Mouse (Mus musculus): ENCODE data around the gene Gpsm3.
A peak's percentile ranks its signal among the peaks of the same experiment; 100 is the strongest.
"Not testable (repeated sequence)": the region's sequence is repeated elsewhere in the genome, so short reads cannot be mapped to it uniquely, and the experiment has no call there.

The Gpsm3 gene

DNA sequence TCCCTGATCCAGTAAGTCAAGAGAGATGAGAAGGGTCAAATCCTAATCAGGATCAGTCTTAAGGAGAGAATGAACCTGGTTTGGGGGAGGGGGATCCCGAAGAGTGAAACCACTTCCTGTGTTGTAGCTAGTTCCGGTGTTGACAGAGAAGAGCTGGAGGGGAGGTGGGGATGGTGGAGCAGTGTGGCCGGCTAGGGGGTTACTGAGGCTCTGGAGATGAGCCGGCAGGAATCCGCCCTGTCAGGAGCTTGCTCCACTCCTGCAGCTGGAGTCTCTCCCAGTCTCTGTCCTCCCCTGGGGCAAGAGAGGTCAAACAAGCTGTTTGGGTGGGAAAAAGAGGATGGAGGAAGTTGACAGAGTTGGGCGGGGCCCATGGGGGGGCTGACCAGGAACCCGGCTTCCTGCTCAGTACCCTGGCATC is at the start of gene Gpsm3:
TSS of gene Gpsm3 (plus strand) at position 126 of the 421 bp plus-strand sequence.
- peaks cover 4% of the 10 kb centered on the region for H3K36me3 ChIP-seq (ENCODE audit: control insufficient read depth, insufficient read depth, low read length, poor library complexity, severe bottlenecking)
- 0 out of 2 replicates have a peak, but pooled peaks cover 2% of the 10 kb centered on the region for H3K27me3 ChIP-seq (ENCODE audit: control insufficient read depth, insufficient read depth, low read length, poor library complexity, severe bottlenecking)
- DNase-seq (ENCODE audit: low read depth, low spot score), result peak; percentile 58

DNA sequence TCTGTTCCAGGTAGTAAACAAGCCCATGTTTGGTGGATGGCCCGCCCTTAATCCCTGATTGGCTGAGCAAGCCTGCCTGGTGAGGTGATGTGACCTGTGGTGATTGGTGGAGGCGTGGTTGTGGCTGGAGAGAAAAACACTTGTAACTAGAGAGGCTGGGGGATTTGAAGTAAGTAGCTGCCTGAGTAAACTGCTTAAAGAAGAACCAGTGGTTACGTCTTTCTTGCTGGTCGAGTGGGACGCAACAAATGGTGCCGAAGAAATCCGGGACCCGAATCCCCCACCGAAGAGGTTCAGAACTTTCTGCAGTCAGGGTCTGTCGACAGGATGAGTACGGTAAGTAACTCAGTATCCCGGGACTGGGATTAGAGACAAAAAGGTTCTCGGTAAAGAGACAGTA is 46.0 kb upstream of the Gpsm3 start:
- not testable (repeated sequence) for DNase-seq (ENCODE audit: low read depth, low spot score); H3K36me3 ChIP-seq (ENCODE audit: control insufficient read depth, insufficient read depth, low read length, poor library complexity, severe bottlenecking); H3K27me3 ChIP-seq (ENCODE audit: control insufficient read depth, insufficient read depth, low read length, poor library complexity, severe bottlenecking)

DNA sequence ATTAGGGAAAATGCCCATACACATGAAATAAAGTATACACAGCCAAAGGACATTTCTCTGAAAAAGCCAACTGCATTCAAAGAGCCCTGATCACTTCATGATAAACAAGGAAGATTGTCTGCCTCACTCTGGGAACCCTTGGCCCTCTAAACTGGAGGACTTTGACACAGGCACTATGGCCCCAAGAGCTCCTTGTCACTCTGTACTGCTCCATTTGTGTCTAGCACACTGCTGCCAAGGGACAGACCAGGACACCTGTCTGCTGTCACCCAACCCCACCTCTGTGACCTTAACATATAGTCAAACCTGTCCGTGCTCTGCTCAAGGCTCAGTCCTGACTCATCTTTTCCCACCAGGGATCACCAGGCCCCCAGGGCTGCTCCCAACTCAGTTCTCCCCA is 42.8 kb upstream of the Gpsm3 start:
- Histone ChIP-seq H3K27me3 (ENCODE audit: control insufficient read depth, insufficient read depth, low read length, poor library complexity, severe bottlenecking) (no peaks in the 10 kb centered on the region), H3K36me3 (ENCODE audit: control insufficient read depth, insufficient read depth, low read length, poor library complexity, severe bottlenecking) (no peaks in the 10 kb centered on the region)
- DNase-seq (ENCODE audit: low read depth, low spot score), result no peak

DNA sequence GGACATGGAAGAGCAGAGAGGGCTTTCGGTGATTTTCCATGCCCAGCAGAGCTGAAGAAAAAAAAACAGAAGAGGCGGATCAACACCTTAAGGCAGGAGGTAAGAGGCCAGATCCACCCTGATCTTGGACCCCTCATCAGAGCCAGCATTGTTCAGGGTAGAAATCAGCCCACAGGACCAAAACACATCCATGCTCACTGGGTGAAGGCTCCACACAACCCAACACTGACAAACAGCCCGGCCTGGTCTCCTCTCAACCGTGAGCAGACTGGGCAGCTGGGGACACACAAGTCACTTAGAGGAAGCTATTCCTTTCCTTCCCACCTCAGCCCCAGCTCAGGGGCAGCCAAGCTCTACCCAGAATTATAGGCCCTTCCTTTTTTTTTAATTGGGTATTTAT is 42.0 kb upstream of the Gpsm3 start:
- no peaks in the 10 kb centered on the region for H3K36me3 ChIP-seq (ENCODE audit: control insufficient read depth, insufficient read depth, low read length, poor library complexity, severe bottlenecking)
- DNase-seq (ENCODE audit: low read depth, low spot score), result no peak
- H3K27me3 ChIP-seq (ENCODE audit: control insufficient read depth, insufficient read depth, low read length, poor library complexity, severe bottlenecking), result no peaks in the 10 kb centered on the region

DNA sequence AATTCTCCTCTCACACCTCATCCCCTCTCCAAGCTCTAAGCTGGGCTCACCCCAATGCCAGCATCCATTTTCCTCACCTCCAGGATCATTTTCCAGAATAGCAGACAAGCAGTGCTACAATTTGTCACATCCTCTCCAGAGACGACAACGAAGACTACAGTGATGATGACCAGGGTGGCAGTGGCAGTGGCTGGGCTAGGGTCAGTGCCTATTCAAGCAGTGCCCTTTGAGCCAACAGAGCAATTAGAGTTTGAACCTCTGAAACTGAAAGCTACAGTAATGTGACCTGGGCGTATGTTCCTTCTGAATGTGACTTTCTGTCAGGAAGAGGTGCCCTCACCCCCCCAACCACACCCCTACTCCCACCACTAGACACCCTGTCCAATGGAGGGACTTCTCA is 40.5 kb upstream of the Gpsm3 start:
- H3K27me3 ChIP-seq (ENCODE audit: control insufficient read depth, insufficient read depth, low read length, poor library complexity, severe bottlenecking), result no peaks in the 10 kb centered on the region
- no peak for DNase-seq (ENCODE audit: low read depth, low spot score)

DNA sequence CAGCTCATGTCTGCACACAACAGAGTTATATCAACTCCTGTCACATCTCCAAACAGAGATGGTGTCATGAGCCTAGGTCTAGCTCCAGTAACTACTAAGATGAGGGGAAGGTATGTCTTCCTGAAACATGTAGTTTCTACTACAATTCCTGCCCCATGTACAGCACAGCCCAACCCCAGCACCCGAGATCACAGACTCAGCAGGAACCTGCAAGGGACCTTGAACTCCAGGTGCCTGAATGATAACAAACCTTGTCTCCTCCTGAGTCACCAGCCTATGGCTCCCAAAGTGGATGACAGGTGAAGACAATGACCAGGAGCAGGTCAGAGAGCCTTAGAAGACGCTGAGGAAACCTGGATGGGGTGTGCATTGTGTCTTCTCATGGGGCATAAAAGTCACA is 39.8 kb upstream of the Gpsm3 start:
- Histone ChIP-seq H3K27me3 (ENCODE audit: control insufficient read depth, insufficient read depth, low read length, poor library complexity, severe bottlenecking) (no peaks in the 10 kb centered on the region), H3K36me3 (ENCODE audit: control insufficient read depth, insufficient read depth, low read length, poor library complexity, severe bottlenecking) (no peaks in the 10 kb centered on the region)
- no peak for DNase-seq (ENCODE audit: low read depth, low spot score)

More for the DNA sequence above, 40.5 kb upstream of the Gpsm3 start:
- H3K36me3 ChIP-seq (ENCODE audit: control insufficient read depth, insufficient read depth, low read length, poor library complexity, severe bottlenecking), result no peaks in the 10 kb centered on the region

DNA sequence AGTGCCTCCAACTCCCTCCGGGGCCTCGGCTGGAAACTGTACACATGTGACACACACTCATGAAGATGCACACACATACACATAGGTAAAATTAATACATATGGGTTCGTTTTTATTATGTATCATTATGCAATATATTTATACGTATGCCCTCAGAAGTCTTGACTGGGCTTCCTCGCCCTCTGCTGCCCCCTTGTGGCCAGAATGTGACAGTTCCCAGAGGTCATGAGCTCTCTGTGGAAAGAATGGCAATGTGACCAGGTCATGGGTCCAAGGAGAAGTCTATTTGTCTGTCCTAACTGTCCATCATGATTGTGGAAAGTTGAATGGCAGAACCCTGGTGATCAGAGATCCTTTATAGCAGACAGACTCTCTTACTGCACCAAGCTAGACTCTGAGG is 34.1 kb upstream of the Gpsm3 start:
- peak; percentile 89 for DNase-seq (ENCODE audit: low read depth, low spot score)
- no peaks in the 10 kb centered on the region for H3K27me3 ChIP-seq (ENCODE audit: control insufficient read depth, insufficient read depth, low read length, poor library complexity, severe bottlenecking)
- no peaks in the 10 kb centered on the region for H3K36me3 ChIP-seq (ENCODE audit: control insufficient read depth, insufficient read depth, low read length, poor library complexity, severe bottlenecking)

DNA sequence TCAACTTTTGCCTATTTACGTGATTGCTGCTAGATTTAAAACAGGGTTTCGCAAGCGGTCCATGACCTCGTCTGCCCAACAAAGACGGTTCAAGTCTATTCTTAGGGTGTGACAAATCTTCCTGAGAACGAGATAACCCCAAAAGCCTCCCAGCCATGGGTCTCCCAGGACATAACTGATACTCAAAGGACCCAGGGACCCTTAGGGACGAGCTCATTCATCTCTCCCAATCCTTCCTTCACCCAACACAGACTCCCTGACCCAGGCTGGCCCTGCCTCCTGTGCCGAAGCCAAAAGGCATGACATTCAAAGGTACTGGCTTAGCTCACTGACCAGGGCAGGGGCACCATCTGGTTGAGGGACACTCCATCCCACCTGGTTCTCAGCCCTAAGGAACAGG is 33.2 kb upstream of the Gpsm3 start:
- Histone ChIP-seq H3K36me3 (ENCODE audit: control insufficient read depth, insufficient read depth, low read length, poor library complexity, severe bottlenecking) (no peaks in the 10 kb centered on the region), H3K27me3 (ENCODE audit: control insufficient read depth, insufficient read depth, low read length, poor library complexity, severe bottlenecking) (no peaks in the 10 kb centered on the region; the same call in 1 of the 2 replicates)
- DNase-seq (ENCODE audit: low read depth, low spot score), result no peak

DNA sequence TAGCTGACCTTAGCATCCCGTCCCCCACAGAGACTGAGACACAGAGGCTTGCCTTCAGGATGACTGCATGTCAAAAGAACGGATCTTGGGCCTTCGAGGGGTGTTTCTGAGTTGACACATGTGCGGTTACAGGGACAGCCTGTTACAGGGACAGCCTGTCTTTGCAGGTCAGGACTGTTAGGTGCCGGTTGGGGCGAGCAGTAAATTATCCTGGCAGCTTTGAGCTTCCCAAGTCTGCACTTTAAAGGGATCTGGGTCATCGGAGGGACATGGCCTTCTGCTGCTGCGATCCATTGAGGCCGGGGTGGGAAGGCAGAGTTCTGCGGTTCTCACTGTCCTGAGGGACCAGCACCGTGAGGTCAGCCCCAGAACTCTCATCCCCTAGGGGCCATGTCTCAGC is 32.2 kb upstream of the Gpsm3 start:
- DNase-seq (ENCODE audit: low read depth, low spot score), result no peak
- no peaks in the 10 kb centered on the region; the same call in 1 of the 2 replicates for H3K27me3 ChIP-seq (ENCODE audit: control insufficient read depth, insufficient read depth, low read length, poor library complexity, severe bottlenecking)
- no peaks in the 10 kb centered on the region for H3K36me3 ChIP-seq (ENCODE audit: control insufficient read depth, insufficient read depth, low read length, poor library complexity, severe bottlenecking)

DNA sequence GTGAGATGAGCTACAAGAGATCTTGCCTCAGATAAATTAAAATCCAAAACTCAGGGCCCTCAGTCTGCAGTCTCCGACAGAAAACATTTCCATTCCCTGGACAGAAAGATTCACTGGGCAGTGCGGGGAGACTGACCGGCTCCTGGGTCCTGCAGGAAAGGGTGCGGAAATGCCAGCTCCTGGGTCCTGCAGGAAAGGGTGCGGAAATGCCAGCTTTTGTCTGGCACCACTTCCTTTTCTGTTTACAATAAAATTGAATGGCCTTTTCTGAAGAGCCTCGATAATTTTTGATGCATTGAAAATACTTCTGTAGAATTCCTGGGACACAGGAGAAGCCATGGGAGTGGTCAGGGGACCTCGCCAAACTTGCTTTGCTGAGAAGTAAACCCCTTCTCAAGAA is 30.5 kb upstream of the Gpsm3 start:
- DNase-seq (ENCODE audit: low read depth, low spot score), result no peak
- H3K36me3 ChIP-seq (ENCODE audit: control insufficient read depth, insufficient read depth, low read length, poor library complexity, severe bottlenecking), result no peaks in the 10 kb centered on the region
- no peaks in the 10 kb centered on the region; the same call in 1 of the 2 replicates for H3K27me3 ChIP-seq (ENCODE audit: control insufficient read depth, insufficient read depth, low read length, poor library complexity, severe bottlenecking)

DNA sequence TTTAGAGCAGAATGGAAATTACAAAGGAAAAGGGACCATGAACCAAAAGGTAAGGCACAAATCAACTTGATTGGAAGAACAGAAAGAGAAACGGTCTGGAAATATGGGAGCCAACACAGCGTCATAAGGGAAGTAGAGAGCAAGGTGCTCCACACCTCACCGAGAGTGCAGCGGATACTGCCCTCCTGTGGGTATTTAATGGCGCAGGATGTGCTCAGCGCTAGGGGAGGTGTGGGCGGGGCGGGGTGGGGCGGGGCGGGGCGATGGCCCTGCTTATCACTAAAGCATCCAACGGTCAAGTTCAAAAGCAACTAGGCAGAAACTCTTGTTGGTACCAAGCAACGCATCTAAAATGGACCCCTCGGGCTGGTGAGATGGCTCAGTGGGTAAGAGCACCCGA is 29.7 kb upstream of the Gpsm3 start:
- Histone ChIP-seq H3K36me3 (ENCODE audit: control insufficient read depth, insufficient read depth, low read length, poor library complexity, severe bottlenecking) (no peaks in the 10 kb centered on the region), H3K27me3 (ENCODE audit: control insufficient read depth, insufficient read depth, low read length, poor library complexity, severe bottlenecking) (no peaks in the 10 kb centered on the region; the same call in 1 of the 2 replicates)
- DNase-seq (ENCODE audit: low read depth, low spot score), result peak; percentile 68

DNA sequence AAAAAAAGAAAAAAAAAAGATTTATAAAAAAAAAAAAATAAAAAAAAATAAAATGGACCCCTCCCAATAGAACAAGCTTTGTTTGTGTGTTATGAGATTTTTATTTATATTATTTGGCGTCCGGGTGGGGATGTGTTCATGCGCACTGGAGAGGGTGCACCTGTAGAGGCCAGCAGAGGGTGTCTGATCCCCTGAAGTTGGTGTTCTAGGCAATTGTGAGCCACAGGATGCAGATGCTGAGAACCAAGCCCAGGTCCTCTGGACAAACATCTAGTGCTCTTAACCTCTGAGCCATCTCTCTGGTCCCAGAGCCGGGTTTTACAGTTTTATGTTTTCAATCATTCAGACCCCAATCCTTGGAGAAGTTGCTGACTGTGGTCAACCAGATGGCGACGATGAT is 29.2 kb upstream of the Gpsm3 start:
- no peaks in the 10 kb centered on the region for H3K36me3 ChIP-seq (ENCODE audit: control insufficient read depth, insufficient read depth, low read length, poor library complexity, severe bottlenecking)
- DNase-seq (ENCODE audit: low read depth, low spot score), result peak; percentile 31
- no peaks in the 10 kb centered on the region; the same call in 1 of the 2 replicates for H3K27me3 ChIP-seq (ENCODE audit: control insufficient read depth, insufficient read depth, low read length, poor library complexity, severe bottlenecking)

DNA sequence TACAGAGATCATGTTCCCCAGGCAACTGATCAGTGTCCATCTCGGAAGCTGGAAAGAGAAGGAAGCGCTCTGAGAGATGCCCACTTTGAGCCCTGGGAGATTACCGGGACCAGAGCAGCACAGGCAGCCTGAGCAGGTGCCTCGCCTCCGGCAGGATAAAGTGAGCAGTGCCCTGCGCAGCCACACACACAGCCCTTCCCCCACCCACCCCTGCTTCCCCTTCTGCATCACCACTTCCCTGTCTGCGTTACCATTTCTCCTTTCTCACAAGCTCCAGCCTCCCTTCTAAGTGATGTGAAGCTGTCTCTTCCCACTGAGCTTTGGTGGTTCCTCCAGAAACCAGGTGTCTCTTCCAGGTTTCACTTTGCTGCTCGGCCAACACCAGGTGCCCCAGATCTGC is 28.4 kb upstream of the Gpsm3 start:
- H3K27me3 ChIP-seq (ENCODE audit: control insufficient read depth, insufficient read depth, low read length, poor library complexity, severe bottlenecking), result no peaks in the 10 kb centered on the region; the same call in 1 of the 2 replicates
- peak; percentile 85 for DNase-seq (ENCODE audit: low read depth, low spot score)
- H3K36me3 ChIP-seq (ENCODE audit: control insufficient read depth, insufficient read depth, low read length, poor library complexity, severe bottlenecking), result no peaks in the 10 kb centered on the region

DNA sequence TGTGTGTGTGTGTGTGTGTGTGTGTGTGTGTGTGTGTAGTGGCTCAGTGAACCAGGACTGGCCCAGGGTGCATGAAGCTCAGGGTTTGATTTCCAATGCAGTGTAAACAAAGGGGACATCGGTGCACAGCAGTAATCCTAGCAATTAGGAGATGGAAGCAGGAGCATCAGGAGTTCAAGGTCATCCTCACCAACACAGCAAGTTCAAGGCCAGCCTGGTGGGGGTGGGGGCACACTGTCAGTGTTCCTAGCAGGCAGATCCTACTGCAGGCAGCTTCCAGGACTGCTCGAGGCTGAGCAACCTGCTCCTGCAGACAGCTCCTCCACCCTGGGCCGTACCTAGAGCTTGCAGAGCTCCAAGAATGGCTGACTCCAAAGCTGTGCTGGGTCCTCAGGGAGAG is 27.0 kb upstream of the Gpsm3 start:
- H3K27me3 ChIP-seq (ENCODE audit: control insufficient read depth, insufficient read depth, low read length, poor library complexity, severe bottlenecking), result no peaks in the 10 kb centered on the region; the same call in 1 of the 2 replicates
- DNase-seq (ENCODE audit: low read depth, low spot score), result no peak
- H3K36me3 ChIP-seq (ENCODE audit: control insufficient read depth, insufficient read depth, low read length, poor library complexity, severe bottlenecking), result no peaks in the 10 kb centered on the region

DNA sequence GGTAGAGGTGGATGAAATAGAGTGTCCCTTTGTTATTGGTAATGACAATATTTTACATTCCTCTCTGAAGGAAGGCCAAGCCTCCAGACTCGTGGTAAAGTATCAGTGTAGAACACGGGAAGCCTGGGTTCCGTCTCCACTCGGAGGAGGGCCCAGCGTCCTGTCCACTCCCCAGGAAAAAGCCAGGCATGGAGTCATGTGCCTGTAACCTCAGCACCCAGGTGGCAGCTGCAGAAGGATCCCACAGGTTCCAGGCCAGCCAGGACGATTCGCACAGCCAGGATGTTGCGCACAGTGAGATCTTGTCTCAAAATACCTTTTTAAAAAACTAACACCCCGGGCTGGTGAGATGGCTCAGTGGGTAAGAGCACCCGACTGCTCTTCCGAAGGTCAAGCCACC is 26.3 kb upstream of the Gpsm3 start:
- DNase-seq (ENCODE audit: low read depth, low spot score), result no peak
- H3K27me3 ChIP-seq (ENCODE audit: control insufficient read depth, insufficient read depth, low read length, poor library complexity, severe bottlenecking), result no peaks in the 10 kb centered on the region; the same call in 1 of the 2 replicates
- no peaks in the 10 kb centered on the region for H3K36me3 ChIP-seq (ENCODE audit: control insufficient read depth, insufficient read depth, low read length, poor library complexity, severe bottlenecking)

DNA sequence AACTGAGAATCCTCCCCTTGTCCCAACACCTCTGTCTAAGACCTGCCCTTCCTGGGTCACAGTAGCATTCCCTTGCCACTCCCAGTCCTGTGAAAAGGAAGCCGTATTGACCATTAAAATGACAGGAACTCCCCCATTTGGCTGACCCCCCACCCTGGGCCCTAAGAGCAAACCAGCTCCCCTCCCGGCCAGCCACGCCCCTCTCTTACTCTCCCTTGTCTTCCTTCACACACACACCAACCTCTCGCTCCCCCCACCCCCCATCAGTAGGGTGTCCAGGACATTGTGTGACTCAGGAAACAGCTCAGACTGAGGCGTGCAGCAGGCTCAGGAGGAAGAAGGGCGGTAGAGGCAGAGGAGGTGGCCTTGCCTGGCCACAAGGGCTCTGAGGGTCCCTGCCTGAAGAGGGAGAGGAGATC is 25.6 kb upstream of the Gpsm3 start, which contains the start of gene Notch4:
TSS of gene Notch4 (plus strand) at position 266 of the 419 bp plus-strand sequence.
- no peaks in the 10 kb centered on the region; the same call in 1 of the 2 replicates for H3K27me3 ChIP-seq (ENCODE audit: control insufficient read depth, insufficient read depth, low read length, poor library complexity, severe bottlenecking)
- DNase-seq (ENCODE audit: low read depth, low spot score), result no peak
- H3K36me3 ChIP-seq (ENCODE audit: control insufficient read depth, insufficient read depth, low read length, poor library complexity, severe bottlenecking), result no peaks in the 10 kb centered on the region

Measured in splenic B cell, adult 2 months (primary cell).